Mouse (Mus musculus): ENCODE measurements around the gene Strn3.
"Not testable (repeated sequence)": the region's sequence is repeated elsewhere in the genome, so short reads cannot be mapped to it uniquely, and the experiment has no call there.

- not testable (repeated sequence) for TF ChIP-seq CTCF (IDR thresholded peaks at IDR 0.05; ENCODE audit: extremely low read depth, insufficient read depth, insufficient read length, insufficient replicate concordance); POLR2A (IDR thresholded peaks at IDR 0.05; ENCODE audit: low read depth, low read length)
Measured at GRCm38 (mm10) chr12:51692870-51693269, 1.2 kb upstream of the Strn3 start.
